Mouse (Mus musculus) liver, embryonic 11.5 days (tissue): Measurements from ENCODE around the gene Gm4756. TPM values are rescaled to one million over a fixed set of nuclear protein-coding genes. Genes with fewer than 3 reads are reported as not detected.
A peak's percentile ranks its signal among the peaks of the same experiment; 100 is the strongest.

Experiments
- ATAC-seq: fragments of 200-750 bp; cut with Nextera tagmentation; replicated peaks from 2 replicates; pipeline ENCODE4 v1.8.0; 2017; ENCODE audit warnings: moderate number of reproducible peaks, mild to moderate bottlenecking, moderate TSS enrichment, moderate library complexity; ENCODE audit not compliant: low FRiP score
- DNase-seq: peaks from one replicate; pipeline ENCODE4 v3.0.0-alpha.2; 2017; ENCODE audit warnings: low spot score
- H3K27ac ChIP-seq: fragments of 300-500 bp; sonication (generic); 2 replicates; pipeline ENCODE4 v1.5.1; 2014; ENCODE audit warnings: mild to moderate bottlenecking, low read depth, low read length, control low read depth
- H3K27me3 ChIP-seq: fragments of 300-500 bp; sonication (generic); replicated peaks from 2 replicates; pipeline ENCODE4 v1.6.1; 2014; ENCODE audit warnings: low read length, mixed read lengths; ENCODE audit not compliant: control insufficient read depth, insufficient read depth
- H3K36me3 ChIP-seq: fragments of 300-500 bp; sonication (generic); 2 replicates; pipeline ENCODE4 v1.6.1; 2014; ENCODE audit warnings: mild to moderate bottlenecking, low read length, moderate library complexity, mixed read lengths; ENCODE audit not compliant: control insufficient read depth, insufficient read depth
- H3K4me1 ChIP-seq: fragments of 300-500 bp; sonication (generic); replicated peaks from 2 replicates; pipeline ENCODE4 v1.6.1; 2014; ENCODE audit warnings: low read length, mixed read lengths; ENCODE audit not compliant: control insufficient read depth, insufficient read depth
- H3K4me2 ChIP-seq: fragments of 300-500 bp; sonication (generic); 2 replicates; pipeline ENCODE4 v1.6.1; 2014; ENCODE audit warnings: mild to moderate bottlenecking, control low read depth, moderate library complexity
- H3K4me3 ChIP-seq: fragments of 300-500 bp; sonication (generic); 2 replicates; pipeline ENCODE4 v1.5.1; 2014; ENCODE audit warnings: low read depth, low read length, control low read depth
- H3K9ac ChIP-seq: fragments of 300-500 bp; sonication (generic); 2 replicates; pipeline ENCODE4 v1.6.1; 2014; ENCODE audit warnings: low read depth, low read length, control low read depth
- H3K9me3 ChIP-seq: fragments of 300-500 bp; sonication (generic); 2 replicates; pipeline ENCODE4 v1.6.1; 2016; ENCODE audit warnings: low read length, inconsistent platforms, mixed read lengths; ENCODE audit not compliant: control insufficient read depth
- WGBS: fragments of 180-500 bp; shearing (Covaris S2); extraction: QIAGEN DNeasy Blood & Tissue Kit; methylation state at CpG from one replicate; pipeline ENCODE4 v1.1.7; 2014; 5-methylcytosine and 5-hydroxymethylcytosine counted together
- polyA plus RNA-seq: library from polyadenylated mRNA; unstranded; fragments of >200 nt; fragmentation: Nextera tagmentation; extraction: Ambion mirVana; gene quantifications from 2 replicates; pipeline ENCODE4 v1.2.1, GENCODE M21; 2014

Gene Gm4756
- polyA plus RNA-seq, 1 experiment from 2014 or later: not detected

GRCm38 (mm10) chr12:72682511-72683282, 33.2 kb upstream of the Gm4756 start:
- H3K4me3 ChIP-seq: no peak overlapping the region
- H3K27ac ChIP-seq: no peak overlapping the region
- H3K36me3 ChIP-seq: no peaks in the 10 kb centered on the region
- H3K9ac ChIP-seq: no peak overlapping the region
- H3K27me3 ChIP-seq: no peaks in the 10 kb centered on the region
- DNase-seq: no peak
- H3K4me1 ChIP-seq: 0 out of 2 replicates have a peak, but pooled peaks cover 4% of the 10 kb centered on the region
- H3K9me3 ChIP-seq: no peaks in the 10 kb centered on the region
- 47% methylated on average over 8 of the region's 8 CpGs for WGBS
- ATAC-seq: peak; percentile 86
- H3K4me2 ChIP-seq: peak overlapping the region; percentile 37; the same call in 1 of the 2 replicates

- Histone ChIP-seq H3K27ac (no peak overlapping the region), H3K27me3 (no peaks in the 10 kb centered on the region)
- 77% methylated on average over 1 of the region's 1 CpGs for WGBS
These were observed 32.5 kb upstream of the Gm4756 start for GRCm38 (mm10) chr12:72681919-72682318.

GRCm38 (mm10) chr12:72679635-72680034, 30.2 kb upstream of the Gm4756 start:
- no peaks in the 10 kb centered on the region for H3K9me3 ChIP-seq

More at GRCm38 (mm10) chr12:72681919-72682318, 32.5 kb upstream of the Gm4756 start:
- Histone ChIP-seq H3K9ac (no peak overlapping the region), H3K4me3 (no peak overlapping the region), H3K4me2 (no peak overlapping the region), H3K4me1 (0 out of 2 replicates have a peak, but pooled peaks cover 4% of the 10 kb centered on the region), H3K9me3 (no peaks in the 10 kb centered on the region), H3K36me3 (no peaks in the 10 kb centered on the region)
- no peak for DNase-seq
- no peak for ATAC-seq

GRCm38 (mm10) chr12:72674820-72675219, 25.4 kb upstream of the Gm4756 start:
- Histone ChIP-seq H3K27ac (no peak overlapping the region), H3K9me3 (no peaks in the 10 kb centered on the region), H3K27me3 (no peaks in the 10 kb centered on the region), H3K36me3 (no peaks in the 10 kb centered on the region), H3K4me2 (no peak overlapping the region), H3K9ac (no peak overlapping the region), H3K4me3 (no peak overlapping the region), H3K4me1 (no peaks in the 10 kb centered on the region)
- WGBS: 76% methylated on average over 2 of the region's 2 CpGs
- DNase-seq: no peak
- ATAC-seq: no peak

More at GRCm38 (mm10) chr12:72679635-72680034, 30.2 kb upstream of the Gm4756 start:
- DNase-seq (no peak), ATAC-seq (no peak)
- no peak overlapping the region for H3K4me2 ChIP-seq
- H3K27me3 ChIP-seq: no peaks in the 10 kb centered on the region
- H3K4me1 ChIP-seq: 0 out of 2 replicates have a peak, but pooled peaks cover 4% of the 10 kb centered on the region
- no peaks in the 10 kb centered on the region for H3K36me3 ChIP-seq
- no peak overlapping the region for H3K4me3 ChIP-seq
- WGBS: 63% methylated on average over 3 of the region's 3 CpGs
- no peak overlapping the region for H3K27ac ChIP-seq
- H3K9ac ChIP-seq: no peak overlapping the region

- Histone ChIP-seq H3K9ac (no peak overlapping the region), H3K4me2 (no peak overlapping the region), H3K27me3 (no peaks in the 10 kb centered on the region), H3K4me3 (no peak overlapping the region), H3K36me3 (no peaks in the 10 kb centered on the region), H3K27ac (no peak overlapping the region), H3K4me1 (no peaks in the 10 kb centered on the region), H3K9me3 (no peaks in the 10 kb centered on the region)
- DNase-seq: no peak
- ATAC-seq: no peak
- WGBS: 69% methylated on average over 7 of the region's 7 CpGs
These were observed 24.8 kb upstream of the Gm4756 start for GRCm38 (mm10) chr12:72674079-72674797.

- H3K9ac ChIP-seq: no peak overlapping the region
- WGBS: 88% methylated on average over 6 of the region's 6 CpGs
- H3K9me3 ChIP-seq: no peaks in the 10 kb centered on the region
- DNase-seq (peak; percentile 11), ATAC-seq (no peak)
- H3K4me1 ChIP-seq: no peaks in the 10 kb centered on the region
- H3K36me3 ChIP-seq: no peaks in the 10 kb centered on the region
- no peak overlapping the region for H3K27ac ChIP-seq
- H3K27me3 ChIP-seq: no peaks in the 10 kb centered on the region
- H3K4me3 ChIP-seq: no peak overlapping the region
- H3K4me2 ChIP-seq: no peak overlapping the region
These were observed 22.2 kb upstream of the Gm4756 start for GRCm38 (mm10) chr12:72671516-72672135.

- no peaks in the 10 kb centered on the region for H3K36me3 ChIP-seq
- no peaks in the 10 kb centered on the region for H3K9me3 ChIP-seq
- H3K27ac ChIP-seq: no peak overlapping the region
- H3K4me2 ChIP-seq: no peak overlapping the region
- H3K27me3 ChIP-seq: no peaks in the 10 kb centered on the region
- DNase-seq: peak; percentile 25
- no peaks in the 10 kb centered on the region for H3K4me1 ChIP-seq
- H3K4me3 ChIP-seq: no peak overlapping the region
- 55% methylated on average over 8 of the region's 8 CpGs for WGBS
- H3K9ac ChIP-seq: no peak overlapping the region
- peak; percentile 54; the same call in 1 of the 2 replicates for ATAC-seq
These were observed 21.5 kb upstream of the Gm4756 start for GRCm38 (mm10) chr12:72670921-72671320.

- no peaks in the 10 kb centered on the region for H3K27me3 ChIP-seq
- no peaks in the 10 kb centered on the region for H3K36me3 ChIP-seq
- no peaks in the 10 kb centered on the region for H3K9me3 ChIP-seq
- no peak overlapping the region for H3K4me3 ChIP-seq
- 71% methylated on average over 10 of the region's 10 CpGs for WGBS
- DNase-seq: no peak
- no peak for ATAC-seq
- H3K27ac ChIP-seq: no peak overlapping the region
- H3K4me1 ChIP-seq: peaks cover 4% of the 10 kb centered on the region; the same call in 1 of the 2 replicates
- no peak overlapping the region for H3K4me2 ChIP-seq
- H3K9ac ChIP-seq: no peak overlapping the region
These were observed 18.5 kb upstream of the Gm4756 start for GRCm38 (mm10) chr12:72667868-72668469.
